ENCODE assay signal across 22 mouse cellular contexts in the genomic region with DNA sequence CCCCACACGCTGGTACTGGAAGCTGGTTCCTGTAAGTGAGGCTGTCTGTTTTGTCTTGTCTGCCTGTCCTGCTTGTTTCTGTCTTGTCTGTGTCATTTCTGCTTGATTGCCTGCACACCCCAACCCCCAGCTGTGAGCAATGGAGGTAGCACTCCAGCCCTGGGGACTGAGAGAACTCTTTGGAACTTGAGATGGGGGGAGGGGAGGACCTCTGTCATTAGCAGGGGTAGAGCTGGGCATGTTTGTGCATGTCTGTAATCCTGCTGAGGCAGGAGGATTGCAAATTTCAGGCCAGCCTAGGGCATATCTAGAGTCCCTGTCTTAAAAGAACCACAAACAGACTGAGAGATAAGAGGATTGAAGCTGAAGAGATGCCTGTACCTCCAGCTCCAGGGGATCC. TPM values are rescaled to one million over a fixed set of nuclear protein-coding genes. Genes with fewer than 3 reads are reported as not detected.
DNase-seq lines count a peak whose midpoint lies in the region; TF ChIP-seq lines count a peak whose summit lies in the region.
"Had no signal": no experiment of that assay in that cellular context is flagged by ENCODE, and none has a peak within 500 bp of the region (broad histone marks: within the 10 kb centered on the region; RNA-seq: fewer than 3 reads in every experiment).

No protein-coding gene starts in this region.

- H3K27me3 ChIP-seq in CH12.LX (replicated peaks): peaks cover 2% of the 10 kb centered on the region
- H3K27me3 ChIP-seq in ES-Bruce4 (ENCODE audit: control insufficient read depth, insufficient read depth, low read length, poor library complexity, severe bottlenecking): no peaks in the 10 kb centered on the region
- H3K27me3 ChIP-seq: embryonic facial prominence, embryonic 12.5 days; forebrain, embryonic 13.5 days; forebrain, embryonic 15.5 days had no signal

- H3K79me2 ChIP-seq in CH12.LX (replicated peaks; ENCODE audit: control insufficient read depth, extremely low read depth, insufficient read depth, poor library complexity, severe bottlenecking): no peaks in the 10 kb centered on the region

- dilution Hi-C loops in CH12.LX (cut with MboI; ENCODE audit: extremely low pct_ligation_motif_present, extremely low pct_unique_long_range_greater_than_20kb, low sequenced_read_pairs): no loop called here

- DNase-seq in CH12.LX (ENCODE audit: extremely low read depth): peak; percentile 51
- no peak for DNase-seq in ES-E14 (ENCODE audit: low read depth, low spot score)
- peak; percentile 86 for DNase-seq in ZHBTc4 (ENCODE audit: low read depth, low spot score)
- DNase-seq in adrenal gland, adult 2 months: no peak
- DNase-seq in adrenal gland, postnatal 14 days: no peak
- DNase-seq in spleen, postnatal 14 days (ENCODE audit: low spot score in 2 of 2): no peak
- DNase-seq: adrenal gland, postnatal 10 days; adrenal gland, postnatal 36 days; B cell, adult 2 months; cerebellum, adult 11-12 months; cerebellum, adult 2 months; cerebellum, adult 9-10 months; cerebellum, postnatal 10 days; cerebellum, postnatal 25 days; forebrain, postnatal 0 days had no signal

- H3K36me3 ChIP-seq in CH12.LX (replicated peaks in 1 of 2; ENCODE audit: control insufficient read depth in 1 of 2, insufficient read depth in 1 of 2, low read length in 1 of 2) (no peaks in the 10 kb centered on the region), ES-Bruce4 (ENCODE audit: control insufficient read depth, insufficient read depth, low read length, poor library complexity, severe bottlenecking) (peaks cover 36% of the 10 kb centered on the region), ES-E14 (ENCODE audit: control insufficient read depth, insufficient read depth, low read length, poor library complexity, severe bottlenecking) (peaks cover 42% of the 10 kb centered on the region)

- in situ Hi-C loops in CH12.LX (cut with MboI; ENCODE audit: low pct_ligation_motif_present, low pct_unique_long_range_greater_than_20kb, low sequenced_read_pairs): no loop called here
- in situ Hi-C loops in ES-E14 (cut with MboI; ENCODE audit: low sequenced_read_pairs in 2 of 2, unreplicated experiment in 2 of 2): no loop called here

- no peak overlapping the region for H3K9ac ChIP-seq in CH12.LX (ENCODE audit: insufficient read depth, low read depth)
- peak overlapping the region; percentile 57 for H3K9ac ChIP-seq in ES-Bruce4 (ENCODE audit: low read depth, poor library complexity, severe bottlenecking)
- H3K9ac ChIP-seq in ES-E14 (ENCODE audit: insufficient read depth, low read depth, low read length, poor library complexity, severe bottlenecking): peak overlapping the region; percentile 61
- H3K9ac ChIP-seq: embryonic facial prominence, embryonic 12.5 days; forebrain, embryonic 13.5 days; forebrain, embryonic 15.5 days; forebrain, postnatal 0 days had no signal

- TF ChIP-seq POLR2A in CH12.LX (IDR thresholded peaks at IDR 0.05; ENCODE audit: low read depth, low read length) (no peak), ES-Bruce4 (IDR thresholded peaks at IDR 0.05; ENCODE audit: insufficient read depth, low read length) (no peak)

- TF ChIP-seq CTCF in CH12.LX (conservative IDR thresholded peaks at IDR 0.05 in 1 of 2, IDR thresholded peaks at IDR 0.05 in 1 of 2; ENCODE audit: low read depth in 2 of 2, low read length in 2 of 2): no peak
- TF ChIP-seq CTCF in ES-Bruce4 (IDR thresholded peaks at IDR 0.05; ENCODE audit: low read depth, low read length): no peak

- H3K4me3 ChIP-seq in CH12.LX (replicated peaks in 1 of 3; ENCODE audit: low read depth in 2 of 3, low read length in 2 of 3, poor library complexity in 1 of 3): no peak overlapping the region
- no peak overlapping the region for H3K4me3 ChIP-seq in ES-Bruce4 (ENCODE audit: low read depth, low read length)
- H3K4me3 ChIP-seq in ES-E14 (ENCODE audit: insufficient read depth in 1 of 2, low read depth in 1 of 2, low read length in 2 of 2, poor library complexity in 1 of 2, severe bottlenecking in 1 of 2): peak overlapping the region in 1 of 2 experiments; percentile 14; a peak in 1 of 4 replicates
- H3K4me3 ChIP-seq: embryonic facial prominence, embryonic 10.5 days; embryonic facial prominence, embryonic 12.5 days; forebrain, embryonic 13.5 days; forebrain, embryonic 15.5 days had no signal

- H3K4me2 ChIP-seq in CH12.LX (ENCODE audit: insufficient read depth, low read depth, poor library complexity, severe bottlenecking): 0 out of 2 replicates have a peak overlapping the region, but pooled peaks have one; percentile 5
- H3K4me2 ChIP-seq: embryonic facial prominence, embryonic 12.5 days; forebrain, embryonic 13.5 days; forebrain, embryonic 15.5 days had no signal

- TF ChIP-seq EP300 in CH12.LX (IDR thresholded peaks at IDR 0.05; ENCODE audit: low read length): no peak
- peak; percentile 96 for TF ChIP-seq EP300 in ES-Bruce4 (IDR thresholded peaks at IDR 0.05; ENCODE audit: insufficient read depth, low read depth, low read length)

- H3K4me1 ChIP-seq in CH12.LX (ENCODE audit: control insufficient read depth in 1 of 2, insufficient read depth in 2 of 2): peaks cover 16% of the 10 kb centered on the region in 2 experiments
- peaks cover 5% of the 10 kb centered on the region for H3K4me1 ChIP-seq in ES-Bruce4 (ENCODE audit: control insufficient read depth, insufficient read depth, low read length)
- peaks cover 13 to 33% of the 10 kb centered on the region in 2 experiments for H3K4me1 ChIP-seq in ES-E14 (ENCODE audit: control insufficient read depth in 2 of 2, insufficient read depth in 2 of 2, low read length in 2 of 2, poor library complexity in 1 of 2)
- H3K4me1 ChIP-seq: embryonic facial prominence, embryonic 12.5 days; forebrain, embryonic 13.5 days; forebrain, embryonic 15.5 days had no signal

- H3K9me3 ChIP-seq in CH12.LX (replicated peaks; ENCODE audit: low read length) (no peaks in the 10 kb centered on the region), ES-Bruce4 (replicated peaks; ENCODE audit: control insufficient read depth, insufficient read depth, low read length, poor library complexity, severe bottlenecking) (no peaks in the 10 kb centered on the region), ES-E14 (ENCODE audit: control insufficient read depth, insufficient read depth, low read depth, low read length) (no peaks in the 10 kb centered on the region)
- H3K9me3 ChIP-seq: embryonic facial prominence, embryonic 10.5 days; embryonic facial prominence, embryonic 12.5 days; forebrain, embryonic 13.5 days; forebrain, embryonic 15.5 days had no signal

- H3K27ac ChIP-seq in CH12.LX (ENCODE audit: insufficient read depth, low read depth) (no peak overlapping the region), ES-Bruce4 (ENCODE audit: insufficient read depth, low read length) (peak overlapping the region; percentile 81), ES-E14 (ENCODE audit: insufficient read depth, low read depth, low read length, poor library complexity, severe bottlenecking) (peak overlapping the region; percentile 75)
- H3K27ac ChIP-seq: embryonic facial prominence, embryonic 10.5 days; embryonic facial prominence, embryonic 12.5 days; forebrain, embryonic 13.5 days; forebrain, embryonic 15.5 days had no signal

- no peak for TF ChIP-seq RAD21 in CH12.LX (IDR thresholded peaks at IDR 0.05; ENCODE audit: low read depth, low read length)

RNA-seq across cellular contexts. Expression of gene Camsap3, which starts 12.1 kb away (rescaled TPM):
- total RNA-seq in CH12.LX (2012; rRNA removed) (0.51 and 0.67 TPM in 2 replicates), CH12.LX (2014; rRNA removed) (not detected in 2 replicates), ES-E14 (2012; rRNA removed) (22.4 and 36.8 TPM in 2 replicates)
- polyA plus RNA-seq in CH12.LX (2012; ENCODE audit: insufficient read length, low read depth) (0.36 and 0.50 TPM in 2 replicates), ES-Bruce4 (2011; ENCODE audit: insufficient read depth, insufficient read length, low read depth, missing spikeins) (68.9 and 69.1 TPM in 2 replicates)
- total RNA-seq in adrenal gland, adult 2 months (2021): 10 to 100 TPM in 1 of 2 experiments, 1 to 10 TPM in 1; 5.2 to 13.3 TPM
- polyA plus RNA-seq in adrenal gland, adult 2 months (2012; rRNA removed): 6.4 and 7.4 TPM in 2 replicates
- total RNA-seq in adrenal gland, postnatal 14 days (2021): 8.8 and 10.3 TPM in 2 replicates
- polyA plus RNA-seq: CD4-positive, CD25-positive, alpha-beta regulatory T cell, adult 4 months had no signal

RNA-seq across cellular contexts. Expression of gene Xab2, which starts 21.9 kb away (rescaled TPM):
- total RNA-seq in CH12.LX (2012; rRNA removed) (60.7 and 62.7 TPM in 2 replicates), CH12.LX (2014; rRNA removed) (46.1 and 49.9 TPM in 2 replicates), ES-E14 (2012; rRNA removed) (76.0 and 78.9 TPM in 2 replicates)
- polyA plus RNA-seq in CH12.LX (2012; ENCODE audit: insufficient read length, low read depth) (57.1 and 62.0 TPM in 2 replicates), ES-Bruce4 (2011; ENCODE audit: insufficient read depth, insufficient read length, low read depth, missing spikeins) (57.8 and 65.8 TPM in 2 replicates)
- total RNA-seq in adrenal gland, adult 2 months (2021): 10 to 100 TPM; 34.8 to 36.8 TPM
- polyA plus RNA-seq in adrenal gland, adult 2 months (2012; rRNA removed): 40.7 and 40.9 TPM in 2 replicates
- total RNA-seq in adrenal gland, postnatal 14 days (2021): 31.5 and 38.2 TPM in 2 replicates

RNA-seq across cellular contexts. Expression of gene Pet100, which starts 22.1 kb away (rescaled TPM):
- 70.2 and 85.3 TPM in 2 replicates for total RNA-seq in CH12.LX (2012; rRNA removed)
- total RNA-seq in CH12.LX (2014; rRNA removed): 38.8 and 39.0 TPM in 2 replicates
- 62.7 and 86.0 TPM in 2 replicates for polyA plus RNA-seq in CH12.LX (2012; ENCODE audit: insufficient read length, low read depth)
- 93.4 and 100 TPM in 2 replicates for polyA plus RNA-seq in ES-Bruce4 (2011; ENCODE audit: insufficient read depth, insufficient read length, low read depth, missing spikeins)
- 97.6 and 110 TPM in 2 replicates for total RNA-seq in ES-E14 (2012; rRNA removed)
- total RNA-seq in adrenal gland, adult 2 months (2021): 100 to 1,000 TPM; 153 to 159 TPM
- 1.7 and 2.2 TPM in 2 replicates for polyA plus RNA-seq in adrenal gland, adult 2 months (2012; rRNA removed)
- total RNA-seq in adrenal gland, postnatal 14 days (2021): 121 TPM in 2 replicates

RNA-seq across cellular contexts. Expression of gene Pcp2, which starts 26.1 kb away (rescaled TPM):
- 0.29 and 0.38 TPM in 2 replicates for total RNA-seq in CH12.LX (2012; rRNA removed)
- not detected in 2 replicates for total RNA-seq in CH12.LX (2014; rRNA removed)
- polyA plus RNA-seq in CH12.LX (2012; ENCODE audit: insufficient read length, low read depth): 0.56 TPM in 1 of 2 replicates, not detected in the other
- polyA plus RNA-seq in ES-Bruce4 (2011; ENCODE audit: insufficient read depth, insufficient read length, low read depth, missing spikeins): not detected in 2 replicates
- 0.79 and 0.89 TPM in 2 replicates for total RNA-seq in ES-E14 (2012; rRNA removed)
- total RNA-seq in adrenal gland, adult 2 months (2021): not detected
- polyA plus RNA-seq in adrenal gland, adult 2 months (2012; rRNA removed): not detected in 2 replicates
- not detected in 2 replicates for total RNA-seq in adrenal gland, postnatal 14 days (2021)
- total RNA-seq: adrenal gland, postnatal 10 days; adrenal gland, postnatal 36 days; forebrain, postnatal 0 days had no signal
- polyA plus RNA-seq: CD4-positive, CD25-positive, alpha-beta regulatory T cell, adult 4 months; cortical plate, adult 2 months; forebrain, postnatal 0 days had no signal

RNA-seq across cellular contexts. Expression of gene C330021F23Rik, which starts 31.4 kb away (rescaled TPM):
- total RNA-seq in CH12.LX (2012; rRNA removed) (0.84 and 1.1 TPM in 2 replicates), CH12.LX (2014; rRNA removed) (not detected in 2 replicates), ES-E14 (2012; rRNA removed) (4.5 and 4.6 TPM in 2 replicates)
- polyA plus RNA-seq in CH12.LX (2012; ENCODE audit: insufficient read length, low read depth) (0.60 and 1.0 TPM in 2 replicates), ES-Bruce4 (2011; ENCODE audit: insufficient read depth, insufficient read length, low read depth, missing spikeins) (22.8 and 24.0 TPM in 2 replicates)
- not detected for total RNA-seq in adrenal gland, adult 2 months (2021)
- polyA plus RNA-seq in adrenal gland, adult 2 months (2012; rRNA removed): 0.11 TPM in 1 of 2 replicates, not detected in the other
- 0.52 TPM in 1 of 2 replicates, not detected in the other for total RNA-seq in adrenal gland, postnatal 14 days (2021)
- total RNA-seq: forebrain, postnatal 0 days had no signal

Comparison
In these comparisons a context has a peak if more than half of its experiments do, and no peak if none do; other contexts are left out.
1. DNase-seq: peak in CH12.LX (single experiment) and ZHBTc4 (single experiment); none in ES-E14 (single experiment), adrenal gland, adult 2 months (single experiment), adrenal gland, postnatal 14 days (single experiment) and spleen, postnatal 14 days (0 of 2).